Mouse (Mus musculus) lung, postnatal 0 days (tissue): ENCODE measurements at regions not wholly inside any gene's neighbourhood (a gene's known extent, or its start where the extent isn't known, plus 50 kb on each side); places are given as distances from the start of the nearest gene placed in this dataset.
A peak's percentile ranks its signal among the peaks of the same experiment; 100 is the strongest.

Experiments used
- ATAC-seq: fragments of 200-750 bp; cut with Nextera tagmentation; 2 replicates; pipeline ENCODE4 v1.8.0; 2017; ENCODE audit warnings: moderate library complexity
- DNase-seq: peaks from one replicate; pipeline ENCODE4 v3.0.0-alpha.2; 2016; ENCODE audit warnings: low spot score
- H3K27ac ChIP-seq: fragments of 300-500 bp; sonication (generic); 2 replicates; pipeline ENCODE4 v1.5.1; 2014; ENCODE audit warnings: antibody characterized with exemption, mild to moderate bottlenecking, low read length, mixed read lengths
- H3K27me3 ChIP-seq: fragments of 300-500 bp; sonication (generic); replicated peaks from 2 replicates; pipeline ENCODE4 v1.6.1; 2014; ENCODE audit warnings: low read length, mixed read lengths; ENCODE audit not compliant: insufficient read depth
- H3K36me3 ChIP-seq: fragments of 300-500 bp; sonication (generic); 2 replicates; pipeline ENCODE4 v1.6.1; 2014; ENCODE audit warnings: low read length, mixed read lengths; ENCODE audit not compliant: insufficient read depth
- H3K4me1 ChIP-seq: fragments of 300-500 bp; sonication (generic); 2 replicates; pipeline ENCODE4 v1.6.1; 2014; ENCODE audit warnings: antibody characterized with exemption, low read depth, low read length, mixed read lengths; ENCODE audit not compliant: insufficient read depth
- H3K4me2 ChIP-seq: fragments of 300-500 bp; sonication (generic); replicated peaks from 2 replicates; pipeline ENCODE4 v1.6.1; 2014; ENCODE audit warnings: low read depth, mild to moderate bottlenecking, low read length, moderate library complexity, mixed read lengths
- H3K4me3 ChIP-seq: fragments of 300-500 bp; sonication (generic); 2 replicates; pipeline ENCODE4 v1.5.1; 2014; ENCODE audit warnings: low read depth, low read length
- H3K9ac ChIP-seq: fragments of 300-500 bp; sonication (generic); replicated peaks from 2 replicates; pipeline ENCODE4 v1.6.1; 2014; ENCODE audit warnings: low read depth, mild to moderate bottlenecking
- H3K9me3 ChIP-seq: fragments of 300-500 bp; sonication (generic); 2 replicates; pipeline ENCODE4 v1.6.1; 2016; ENCODE audit warnings: low read length, mixed read lengths
- CTCF ChIP-seq: IDR thresholded peaks from 2 replicates; pipeline ENCODE4 v1.5.1; 2016; ENCODE audit warnings: antibody characterized with exemption, mild to moderate bottlenecking
- EP300 ChIP-seq: IDR thresholded peaks from 2 replicates; pipeline ENCODE4 v1.6.1; 2016; ENCODE audit warnings: antibody characterized with exemption, mild to moderate bottlenecking, control low read depth
- WGBS: fragments of 180-500 bp; shearing (Covaris S2); extraction: QIAGEN DNeasy Blood & Tissue Kit; methylation state at CpG from one replicate; pipeline ENCODE4 v1.1.7; 2014; 5-methylcytosine and 5-hydroxymethylcytosine counted together

GRCm38 (mm10) chr12:117386957-117387356, 129.3 kb upstream of the Rapgef5 start:
- Histone ChIP-seq H3K27me3 (no peaks in the 10 kb centered on the region), H3K4me2 (no peak overlapping the region), H3K4me3 (no peak overlapping the region), H3K36me3 (no peaks in the 10 kb centered on the region), H3K9ac (no peak overlapping the region), H3K9me3 (no peaks in the 10 kb centered on the region), H3K4me1 (no peaks in the 10 kb centered on the region), H3K27ac (no peak overlapping the region)
- no peak for ATAC-seq
- TF ChIP-seq EP300, result no peak
- TF ChIP-seq CTCF, result no peak
- DNase-seq, result no peak
- WGBS, result 81% methylated on average over 9 of the region's 9 CpGs

GRCm38 (mm10) chr12:117389516-117390347, 126.5 kb upstream of the Rapgef5 start:
- ATAC-seq, result peak; percentile 49; the same call in 1 of the 2 replicates
- no peaks in the 10 kb centered on the region for H3K27me3 ChIP-seq
- H3K9me3 ChIP-seq, result no peaks in the 10 kb centered on the region
- no peak overlapping the region for H3K4me3 ChIP-seq
- H3K36me3 ChIP-seq, result no peaks in the 10 kb centered on the region
- H3K27ac ChIP-seq, result no peak overlapping the region
- TF ChIP-seq CTCF (no peak), EP300 (no peak)
- no peak overlapping the region for H3K9ac ChIP-seq
- WGBS, result 29% methylated on average over 7 of the region's 7 CpGs
- H3K4me1 ChIP-seq, result no peaks in the 10 kb centered on the region
- no peak overlapping the region for H3K4me2 ChIP-seq
- DNase-seq, result peak; percentile 30

GRCm38 (mm10) chr12:117397512-117397911, 118.8 kb upstream of the Rapgef5 start:
- no peak for ATAC-seq
- no peak for DNase-seq
- no peak overlapping the region for H3K4me3 ChIP-seq
- no peaks in the 10 kb centered on the region for H3K36me3 ChIP-seq
- no peaks in the 10 kb centered on the region for H3K27me3 ChIP-seq
- H3K4me1 ChIP-seq, result no peaks in the 10 kb centered on the region
- TF ChIP-seq CTCF (no peak), EP300 (no peak)
- no peak overlapping the region for H3K4me2 ChIP-seq
- 96% methylated on average over 3 of the region's 3 CpGs for WGBS
- H3K9ac ChIP-seq, result no peak overlapping the region
- H3K27ac ChIP-seq, result no peak overlapping the region
- no peaks in the 10 kb centered on the region for H3K9me3 ChIP-seq

- peak; percentile 92 for TF ChIP-seq CTCF
- TF ChIP-seq EP300, result no peak
- ATAC-seq (peak; percentile 62), DNase-seq (peak; percentile 82)
- no peaks in the 10 kb centered on the region for H3K36me3 ChIP-seq
- H3K9ac ChIP-seq, result no peak overlapping the region
- H3K9me3 ChIP-seq, result no peaks in the 10 kb centered on the region
- H3K4me1 ChIP-seq, result no peaks in the 10 kb centered on the region
- no peak overlapping the region for H3K27ac ChIP-seq
- WGBS, result 10% methylated on average over 7 of the region's 7 CpGs
- no peaks in the 10 kb centered on the region for H3K27me3 ChIP-seq
- H3K4me2 ChIP-seq, result no peak overlapping the region
- no peak overlapping the region for H3K4me3 ChIP-seq
Measured at GRCm38 (mm10) chr12:117403513-117404156, 112.6 kb upstream of the Rapgef5 start.

GRCm38 (mm10) chr12:117404157-117404752, 112.0 kb upstream of the Rapgef5 start:
- WGBS, result 38% methylated on average over 5 of the region's 5 CpGs
- Histone ChIP-seq H3K9me3 (no peaks in the 10 kb centered on the region), H3K27me3 (no peaks in the 10 kb centered on the region), H3K4me2 (no peak overlapping the region), H3K9ac (no peak overlapping the region), H3K36me3 (no peaks in the 10 kb centered on the region), H3K27ac (no peak overlapping the region), H3K4me3 (no peak overlapping the region), H3K4me1 (no peaks in the 10 kb centered on the region)
- DNase-seq, result peak; percentile 19
- TF ChIP-seq EP300, result peak; percentile 50; the same call in 1 of the 2 replicates
- TF ChIP-seq CTCF, result no peak
- ATAC-seq, result 0 out of 2 replicates have a peak, but pooled peaks have one; percentile 32

- H3K4me3 ChIP-seq, result no peak overlapping the region
- WGBS, result 59% methylated on average over 9 of the region's 9 CpGs
- H3K27ac ChIP-seq, result no peak overlapping the region
- no peaks in the 10 kb centered on the region for H3K9me3 ChIP-seq
- H3K27me3 ChIP-seq, result no peaks in the 10 kb centered on the region
- no peak overlapping the region for H3K9ac ChIP-seq
- no peak overlapping the region for H3K4me2 ChIP-seq
- ATAC-seq (no peak), DNase-seq (no peak)
- TF ChIP-seq CTCF, result no peak
- no peak for TF ChIP-seq EP300
- H3K4me1 ChIP-seq, result no peaks in the 10 kb centered on the region
- H3K36me3 ChIP-seq, result no peaks in the 10 kb centered on the region
Measured at GRCm38 (mm10) chr12:117406832-117407231, 109.4 kb upstream of the Rapgef5 start.
